Mouse (Mus musculus): ENCODE data around the gene Gm13285. TPM values are rescaled to one million over a fixed set of nuclear protein-coding genes. Genes with fewer than 3 reads are reported as not detected.

Gm13285 gene
- polyA plus RNA-seq, 1 experiment from 2014 or later, result not detected

Other genes with a start within 250 kb of the Gm13285 start
- gene Ifna15, start 241.4 kb upstream of the Gm13285 start, polyA plus RNA-seq (2015; fragmentation: Illumina TruSeq; extraction: RNeasy Lipid Tissue Mini Kit (QIAGEN cat#74804); ENCODE audit: insufficient read depth, low read depth, low replicate concordance), result not detected
- gene Ifna14, start 227.9 kb upstream of the Gm13285 start, polyA plus RNA-seq (2015; fragmentation: Illumina TruSeq; extraction: RNeasy Lipid Tissue Mini Kit (QIAGEN cat#74804); ENCODE audit: insufficient read depth, low read depth, low replicate concordance), result not detected
- gene Ifna9, start 207.3 kb upstream of the Gm13285 start, polyA plus RNA-seq (2015; fragmentation: Illumina TruSeq; extraction: RNeasy Lipid Tissue Mini Kit (QIAGEN cat#74804); ENCODE audit: insufficient read depth, low read depth, low replicate concordance), result not detected
- not detected for gene Ifna12, start 196.3 kb upstream of the Gm13285 start, polyA plus RNA-seq (2015; fragmentation: Illumina TruSeq; extraction: RNeasy Lipid Tissue Mini Kit (QIAGEN cat#74804); ENCODE audit: insufficient read depth, low read depth, low replicate concordance)
- not detected for gene C87499, start 165.3 kb upstream of the Gm13285 start, polyA plus RNA-seq (2015; fragmentation: Illumina TruSeq; extraction: RNeasy Lipid Tissue Mini Kit (QIAGEN cat#74804); ENCODE audit: insufficient read depth, low read depth, low replicate concordance)
- gene Ifna13, start 155.2 kb upstream of the Gm13285 start, polyA plus RNA-seq (2015; fragmentation: Illumina TruSeq; extraction: RNeasy Lipid Tissue Mini Kit (QIAGEN cat#74804); ENCODE audit: insufficient read depth, low read depth, low replicate concordance), result not detected
- not detected for gene Ifna16, start 122.7 kb upstream of the Gm13285 start, polyA plus RNA-seq (2015; fragmentation: Illumina TruSeq; extraction: RNeasy Lipid Tissue Mini Kit (QIAGEN cat#74804); ENCODE audit: insufficient read depth, low read depth, low replicate concordance)
- not detected for gene Ifna2, start 115.8 kb upstream of the Gm13285 start, polyA plus RNA-seq (2015; fragmentation: Illumina TruSeq; extraction: RNeasy Lipid Tissue Mini Kit (QIAGEN cat#74804); ENCODE audit: insufficient read depth, low read depth, low replicate concordance)
- not detected for gene Ifnab, start 108.3 kb upstream of the Gm13285 start, polyA plus RNA-seq (2015; fragmentation: Illumina TruSeq; extraction: RNeasy Lipid Tissue Mini Kit (QIAGEN cat#74804); ENCODE audit: insufficient read depth, low read depth, low replicate concordance)
- gene Gm26566, start 77.9 kb upstream of the Gm13285 start, polyA plus RNA-seq (2015; fragmentation: Illumina TruSeq; extraction: RNeasy Lipid Tissue Mini Kit (QIAGEN cat#74804); ENCODE audit: insufficient read depth, low read depth, low replicate concordance), result not detected
- gene Klhl9, start 77.2 kb upstream of the Gm13285 start, polyA plus RNA-seq (2015; fragmentation: Illumina TruSeq; extraction: RNeasy Lipid Tissue Mini Kit (QIAGEN cat#74804); ENCODE audit: insufficient read depth, low read depth, low replicate concordance), result 7.4 TPM
- not detected for gene Gm13271, start 44.8 kb upstream of the Gm13285 start, polyA plus RNA-seq (2015; fragmentation: Illumina TruSeq; extraction: RNeasy Lipid Tissue Mini Kit (QIAGEN cat#74804); ENCODE audit: insufficient read depth, low read depth, low replicate concordance)
- not detected for gene Gm13283, start 39.5 kb upstream of the Gm13285 start, polyA plus RNA-seq (2015; fragmentation: Illumina TruSeq; extraction: RNeasy Lipid Tissue Mini Kit (QIAGEN cat#74804); ENCODE audit: insufficient read depth, low read depth, low replicate concordance)
- not detected for gene Gm13290, start 25.8 kb upstream of the Gm13285 start, polyA plus RNA-seq (2015; fragmentation: Illumina TruSeq; extraction: RNeasy Lipid Tissue Mini Kit (QIAGEN cat#74804); ENCODE audit: insufficient read depth, low read depth, low replicate concordance)
- gene Gm13289, start 22.7 kb upstream of the Gm13285 start, polyA plus RNA-seq (2015; fragmentation: Illumina TruSeq; extraction: RNeasy Lipid Tissue Mini Kit (QIAGEN cat#74804); ENCODE audit: insufficient read depth, low read depth, low replicate concordance), result not detected
- gene Gm13272, start 19.8 kb upstream of the Gm13285 start, polyA plus RNA-seq (2015; fragmentation: Illumina TruSeq; extraction: RNeasy Lipid Tissue Mini Kit (QIAGEN cat#74804); ENCODE audit: insufficient read depth, low read depth, low replicate concordance), result not detected
- not detected for gene Ifnz, start 17.5 kb upstream of the Gm13285 start, polyA plus RNA-seq (2015; fragmentation: Illumina TruSeq; extraction: RNeasy Lipid Tissue Mini Kit (QIAGEN cat#74804); ENCODE audit: insufficient read depth, low read depth, low replicate concordance)
- gene Gm13276, start 14.0 kb upstream of the Gm13285 start, polyA plus RNA-seq (2015; fragmentation: Illumina TruSeq; extraction: RNeasy Lipid Tissue Mini Kit (QIAGEN cat#74804); ENCODE audit: insufficient read depth, low read depth, low replicate concordance), result not detected
- gene Gm13277, start 11.0 kb upstream of the Gm13285 start, polyA plus RNA-seq (2015; fragmentation: Illumina TruSeq; extraction: RNeasy Lipid Tissue Mini Kit (QIAGEN cat#74804); ENCODE audit: insufficient read depth, low read depth, low replicate concordance), result not detected
- gene Gm13278, start 8.1 kb upstream of the Gm13285 start, polyA plus RNA-seq (2015; fragmentation: Illumina TruSeq; extraction: RNeasy Lipid Tissue Mini Kit (QIAGEN cat#74804); ENCODE audit: insufficient read depth, low read depth, low replicate concordance), result not detected
- not detected for gene Gm13275, start 5.2 kb upstream of the Gm13285 start, polyA plus RNA-seq (2015; fragmentation: Illumina TruSeq; extraction: RNeasy Lipid Tissue Mini Kit (QIAGEN cat#74804); ENCODE audit: insufficient read depth, low read depth, low replicate concordance)
- not detected for gene Gm13279, start 2.3 kb upstream of the Gm13285 start, polyA plus RNA-seq (2015; fragmentation: Illumina TruSeq; extraction: RNeasy Lipid Tissue Mini Kit (QIAGEN cat#74804); ENCODE audit: insufficient read depth, low read depth, low replicate concordance)
- not detected for gene Gm13287, start 3.6 kb downstream of the Gm13285 start, polyA plus RNA-seq (2015; fragmentation: Illumina TruSeq; extraction: RNeasy Lipid Tissue Mini Kit (QIAGEN cat#74804); ENCODE audit: insufficient read depth, low read depth, low replicate concordance)
- not detected for gene Gm13288, start 5.9 kb downstream of the Gm13285 start, polyA plus RNA-seq (2015; fragmentation: Illumina TruSeq; extraction: RNeasy Lipid Tissue Mini Kit (QIAGEN cat#74804); ENCODE audit: insufficient read depth, low read depth, low replicate concordance)
- gene Ifna7, start 16.6 kb downstream of the Gm13285 start, polyA plus RNA-seq (2015; fragmentation: Illumina TruSeq; extraction: RNeasy Lipid Tissue Mini Kit (QIAGEN cat#74804); ENCODE audit: insufficient read depth, low read depth, low replicate concordance), result not detected
- not detected for gene Ifna11, start 20.3 kb downstream of the Gm13285 start, polyA plus RNA-seq (2015; fragmentation: Illumina TruSeq; extraction: RNeasy Lipid Tissue Mini Kit (QIAGEN cat#74804); ENCODE audit: insufficient read depth, low read depth, low replicate concordance)
- not detected for gene Ifna6, start 27.8 kb downstream of the Gm13285 start, polyA plus RNA-seq (2015; fragmentation: Illumina TruSeq; extraction: RNeasy Lipid Tissue Mini Kit (QIAGEN cat#74804); ENCODE audit: insufficient read depth, low read depth, low replicate concordance)
- gene Ifna5, start 35.9 kb downstream of the Gm13285 start, polyA plus RNA-seq (2015; fragmentation: Illumina TruSeq; extraction: RNeasy Lipid Tissue Mini Kit (QIAGEN cat#74804); ENCODE audit: insufficient read depth, low read depth, low replicate concordance), result not detected
- not detected for gene Ifna4, start 42.2 kb downstream of the Gm13285 start, polyA plus RNA-seq (2015; fragmentation: Illumina TruSeq; extraction: RNeasy Lipid Tissue Mini Kit (QIAGEN cat#74804); ENCODE audit: insufficient read depth, low read depth, low replicate concordance)
- gene Ifna1, start 50.4 kb downstream of the Gm13285 start, polyA plus RNA-seq (2015; fragmentation: Illumina TruSeq; extraction: RNeasy Lipid Tissue Mini Kit (QIAGEN cat#74804); ENCODE audit: insufficient read depth, low read depth, low replicate concordance), result not detected
- not detected for gene Ifne, start 80.5 kb downstream of the Gm13285 start, polyA plus RNA-seq (2015; fragmentation: Illumina TruSeq; extraction: RNeasy Lipid Tissue Mini Kit (QIAGEN cat#74804); ENCODE audit: insufficient read depth, low read depth, low replicate concordance)

Measured in pancreas, adult 10 weeks (tissue).